Mouse (Mus musculus) limb, embryonic 10.5 days (tissue): ENCODE results near the gene Rem1. TPM values are rescaled to one million over a fixed set of nuclear protein-coding genes. Genes with fewer than 3 reads are reported as not detected.

Experiments
- DNase-seq: peaks from one replicate; pipeline ENCODE4 v3.0.0-alpha.2; 2017; ENCODE audit warnings: low spot score
- H3K27ac ChIP-seq: fragments of 300-500 bp; sonication (generic); 2 replicates; pipeline ENCODE4 v1.5.1; 2016; ENCODE audit warnings: mild to moderate bottlenecking
- H3K27me3 ChIP-seq: fragments of 300-500 bp; sonication (generic); 2 replicates; pipeline ENCODE4 v1.6.1; 2016; ENCODE audit warnings: low read depth, mild to moderate bottlenecking; ENCODE audit not compliant: poor library complexity, severe bottlenecking
- H3K36me3 ChIP-seq: fragments of 300-500 bp; sonication (generic); 2 replicates; pipeline ENCODE4 v1.6.1; 2016; ENCODE audit warnings: mild to moderate bottlenecking, moderate library complexity
- H3K4me1 ChIP-seq: fragments of 300-500 bp; sonication (generic); 2 replicates; pipeline ENCODE4 v1.6.1; 2016
- H3K4me3 ChIP-seq: fragments of 300-500 bp; sonication (generic); 2 replicates; pipeline ENCODE4 v1.5.1; 2016; ENCODE audit warnings: mild to moderate bottlenecking, moderate library complexity
- H3K9me3 ChIP-seq: fragments of 300-500 bp; sonication (generic); replicated peaks from 2 replicates; pipeline ENCODE4 v1.6.1; 2016; ENCODE audit warnings: mild to moderate bottlenecking
- WGBS: fragments of 180-500 bp; shearing (Covaris S2); methylation state at CpG from one replicate; pipeline ENCODE4 v1.1.7; 2016; 5-methylcytosine and 5-hydroxymethylcytosine counted together
- polyA plus RNA-seq: library from polyadenylated mRNA; unstranded; fragments of >200 nt; fragmentation: Nextera tagmentation; extraction: Ambion mirVana; gene quantifications from 2 replicates; pipeline ENCODE4 v1.2.1, GENCODE M21; 2016

The Rem1 gene
- polyA plus RNA-seq, 1 experiment from 2014 or later: 0.41 TPM

DNA sequence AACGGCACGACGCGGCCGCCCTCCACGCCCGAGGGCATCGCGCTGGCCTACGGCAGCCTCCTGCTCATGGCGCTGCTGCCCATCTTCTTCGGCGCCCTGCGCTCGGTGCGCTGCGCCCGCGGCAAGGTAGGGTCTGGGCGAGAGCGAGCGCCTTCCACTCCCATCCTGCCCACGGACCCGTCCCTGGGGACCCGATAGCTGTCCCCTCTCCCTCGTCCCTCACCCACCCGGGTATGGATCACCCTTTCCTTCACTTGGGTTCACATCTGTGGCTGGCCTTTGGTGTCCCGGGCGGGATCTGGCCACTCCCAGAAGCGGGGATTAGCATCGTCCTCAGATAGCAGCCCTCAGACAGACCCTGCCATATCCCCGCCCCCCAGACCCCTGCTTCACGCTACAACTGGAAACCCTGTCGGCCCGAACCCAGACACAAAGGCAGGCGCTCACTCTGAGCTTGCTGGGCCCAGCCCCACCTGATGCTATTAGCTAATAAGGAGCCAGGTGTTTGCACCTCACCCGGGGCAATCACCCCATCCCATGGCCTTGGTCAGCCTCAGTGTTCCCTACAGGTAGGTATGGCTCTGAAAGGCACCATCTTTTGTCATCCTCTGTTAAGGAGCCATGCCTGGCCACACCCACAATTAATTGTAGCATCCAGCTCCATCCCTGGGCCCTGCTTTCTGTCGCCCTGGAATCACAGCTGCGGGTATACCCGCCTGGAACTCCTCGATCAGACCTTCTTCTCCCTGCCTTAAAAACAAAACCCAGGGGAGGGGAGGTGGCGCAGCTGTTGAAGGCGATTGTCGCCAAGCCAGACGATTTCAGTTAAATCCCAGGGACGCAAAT lies 43.1 kb downstream of the Rem1 start:
- peaks cover 31% of the 10 kb centered on the region for H3K4me1 ChIP-seq
- no peaks in the 10 kb centered on the region for H3K27me3 ChIP-seq
- WGBS: 1% methylated on average over 46 of the region's 46 CpGs
- peak overlapping the region; percentile 98 for H3K27ac ChIP-seq
- H3K4me3 ChIP-seq: peak overlapping the region; percentile 98
- peak; percentile 82 for DNase-seq
- H3K36me3 ChIP-seq: peaks cover 39% of the 10 kb centered on the region
- H3K9me3 ChIP-seq: no peaks in the 10 kb centered on the region

DNA sequence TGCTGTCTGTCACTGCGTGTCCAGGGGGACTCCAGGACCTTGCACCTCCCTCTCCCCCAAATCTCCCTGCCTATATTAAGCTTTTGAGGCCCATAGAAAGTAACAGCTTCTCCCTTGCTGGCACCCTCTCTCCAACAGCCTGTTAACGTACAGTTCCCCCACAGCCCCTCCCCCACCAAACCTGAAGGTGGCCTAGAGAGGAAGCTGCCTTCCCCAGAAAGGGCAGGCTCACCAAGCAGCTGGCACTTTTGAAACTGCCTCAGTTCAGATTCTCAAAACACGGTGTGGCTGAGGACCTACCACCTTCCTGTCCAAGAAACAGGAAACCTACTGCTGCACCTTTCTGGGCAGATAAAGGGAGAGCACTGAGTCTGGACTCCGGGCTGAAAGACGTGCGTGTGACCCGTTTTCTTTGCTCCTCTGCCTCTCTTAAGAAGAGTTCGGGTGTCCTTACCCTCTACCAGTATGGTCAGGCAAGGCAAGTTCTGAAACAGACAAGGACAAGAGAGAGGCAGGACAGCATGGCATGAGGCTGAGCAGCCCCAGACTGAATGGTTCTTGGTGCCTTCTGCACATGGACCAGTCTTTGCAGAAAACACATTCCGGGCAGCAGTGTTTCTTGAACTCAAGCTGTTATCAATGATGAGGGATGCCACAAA lies 44.4 kb downstream of the Rem1 start:
- Histone ChIP-seq H3K27me3 (no peaks in the 10 kb centered on the region), H3K4me1 (peaks cover 41% of the 10 kb centered on the region), H3K36me3 (peaks cover 51% of the 10 kb centered on the region), H3K27ac (peak overlapping the region; percentile 98), H3K9me3 (no peaks in the 10 kb centered on the region), H3K4me3 (peak overlapping the region; percentile 98)
- WGBS: 70% methylated on average over 9 of the region's 9 CpGs
- DNase-seq: peak; percentile 38

DNA sequence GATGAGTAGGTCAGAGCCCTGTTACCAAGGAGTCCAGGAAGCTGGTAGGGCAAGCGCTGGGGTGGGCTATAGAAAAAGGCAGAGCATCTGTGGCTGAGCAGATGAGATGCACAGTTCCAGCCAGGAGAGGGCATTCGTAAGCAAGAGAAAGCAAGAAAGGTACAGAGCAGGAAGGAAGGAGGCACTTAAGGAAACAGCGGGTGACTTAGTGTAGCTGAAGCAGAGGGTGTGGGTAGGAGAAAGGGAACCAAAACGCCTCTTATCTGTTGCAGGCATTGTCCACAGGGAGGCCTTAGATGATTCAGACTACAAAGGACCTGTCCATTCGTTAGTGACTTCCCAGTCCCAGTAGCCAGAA lies 44.9 kb downstream of the Rem1 start:
- peaks cover 56% of the 10 kb centered on the region for H3K36me3 ChIP-seq
- peaks cover 41% of the 10 kb centered on the region for H3K4me1 ChIP-seq
- peak; percentile 60 for DNase-seq
- H3K9me3 ChIP-seq: no peaks in the 10 kb centered on the region
- no peaks in the 10 kb centered on the region for H3K27me3 ChIP-seq
- WGBS: 56% methylated on average over 5 of the region's 5 CpGs
- H3K27ac ChIP-seq: peak overlapping the region; percentile 98
- peak overlapping the region; percentile 98 for H3K4me3 ChIP-seq

DNA sequence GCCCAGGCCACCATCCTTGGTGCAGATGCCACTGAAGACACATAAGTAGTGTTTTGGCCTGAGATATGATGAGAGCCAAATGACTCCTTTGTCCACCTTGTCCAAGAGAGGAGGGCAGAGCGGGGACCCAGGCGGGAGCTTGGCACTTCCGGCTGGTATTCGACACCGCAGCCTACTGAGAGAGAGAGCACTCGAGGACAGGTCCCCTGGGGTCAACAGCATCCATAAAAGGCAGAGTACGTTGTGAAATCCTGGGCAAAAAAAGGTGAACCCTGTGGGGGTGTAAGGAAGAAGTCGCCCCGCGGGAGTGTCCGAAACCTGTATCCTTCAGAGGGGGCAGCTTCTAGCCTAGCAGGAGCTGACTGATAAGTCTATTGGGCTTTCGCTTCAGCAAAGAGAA lies 45.4 kb downstream of the Rem1 start:
- Histone ChIP-seq H3K4me3 (peak overlapping the region; percentile 98), H3K9me3 (no peaks in the 10 kb centered on the region), H3K27ac (peak overlapping the region; percentile 98), H3K27me3 (no peaks in the 10 kb centered on the region), H3K36me3 (peaks cover 62% of the 10 kb centered on the region), H3K4me1 (peaks cover 41% of the 10 kb centered on the region)
- no peak for DNase-seq
- WGBS: 84% methylated on average over 12 of the region's 12 CpGs

DNA sequence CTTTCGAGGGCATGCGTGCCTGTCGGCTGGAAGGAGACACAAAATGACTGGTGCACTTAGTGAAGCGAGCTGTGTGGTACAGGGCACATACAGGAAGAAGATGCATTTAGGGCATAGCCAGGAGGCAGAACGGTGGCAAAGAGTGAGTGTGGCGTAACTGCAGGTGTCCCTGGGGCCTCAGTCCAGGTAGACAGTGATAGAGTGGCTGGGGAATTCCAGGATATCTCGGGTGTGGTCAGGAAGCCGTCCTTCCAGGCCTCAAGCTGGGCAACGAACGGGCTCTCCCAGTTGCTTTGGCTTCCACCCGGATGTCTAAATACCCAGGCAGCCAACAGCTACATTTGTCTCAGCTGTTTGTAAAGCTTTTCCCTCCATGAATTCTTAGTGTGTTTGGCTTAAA lies 47.4 kb downstream of the Rem1 start:
- 88% methylated on average over 11 of the region's 11 CpGs for WGBS
- Histone ChIP-seq H3K9me3 (no peaks in the 10 kb centered on the region), H3K27me3 (no peaks in the 10 kb centered on the region), H3K4me3 (no peak overlapping the region), H3K4me1 (peaks cover 39% of the 10 kb centered on the region), H3K27ac (no peak overlapping the region), H3K36me3 (peaks cover 81% of the 10 kb centered on the region)
- no peak for DNase-seq

DNA sequence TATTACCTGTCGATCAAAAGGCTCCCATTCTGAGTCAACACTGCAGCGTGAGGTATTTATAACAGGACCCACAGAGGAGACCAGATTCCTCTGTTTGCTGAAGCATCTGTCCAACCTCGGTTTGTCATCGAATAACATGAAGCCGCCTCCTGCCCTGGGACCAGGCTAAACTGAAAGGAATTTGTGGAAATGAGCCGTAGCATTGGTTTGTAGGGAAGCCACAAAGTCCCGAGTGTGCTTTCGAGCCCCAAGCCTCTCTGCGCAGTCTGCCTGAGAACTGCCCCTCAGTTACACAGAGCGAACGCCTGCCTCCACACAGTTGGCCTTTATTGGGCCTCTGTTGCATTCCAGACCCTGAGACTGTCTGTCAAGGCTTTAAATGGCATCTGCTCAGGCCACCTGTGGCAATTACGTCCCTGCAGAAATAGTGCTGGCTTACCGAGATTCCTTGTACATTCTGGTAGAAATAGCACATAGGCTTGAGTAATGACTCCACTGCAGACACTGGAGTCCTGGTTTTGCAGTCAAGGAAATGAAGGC lies 48.6 kb downstream of the Rem1 start:
- H3K27ac ChIP-seq: no peak overlapping the region
- WGBS: 86% methylated on average over 13 of the region's 13 CpGs

DNA sequence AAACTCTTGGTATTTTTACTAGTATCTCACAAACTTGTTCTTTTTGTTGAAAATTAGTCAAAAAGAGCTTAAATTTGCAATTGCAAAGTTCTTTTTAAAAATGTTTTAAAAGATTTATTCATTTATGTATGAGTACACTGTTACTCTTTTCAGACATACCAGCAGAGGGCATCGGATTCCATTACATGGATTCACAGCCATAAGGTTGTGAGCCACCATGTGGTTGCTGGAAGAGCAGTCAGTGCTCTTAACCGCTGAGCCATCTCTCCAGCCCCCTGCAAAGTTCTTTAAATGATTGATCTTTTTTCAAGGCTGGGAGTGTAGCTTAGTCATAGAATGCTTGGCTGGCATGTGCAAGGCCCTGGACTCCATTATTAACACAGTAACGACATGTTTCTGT lies 51.6 kb downstream of the Rem1 start:
- no peak for DNase-seq
- WGBS: 73% methylated on average over 3 of the region's 3 CpGs

More for the DNA sequence above, 48.6 kb downstream of the Rem1 start:
- no peaks in the 10 kb centered on the region for H3K9me3 ChIP-seq
- no peak overlapping the region for H3K4me3 ChIP-seq
- H3K36me3 ChIP-seq: peaks cover 93% of the 10 kb centered on the region
- no peaks in the 10 kb centered on the region for H3K27me3 ChIP-seq
- H3K4me1 ChIP-seq: peaks cover 35% of the 10 kb centered on the region
- DNase-seq: no peak

DNA sequence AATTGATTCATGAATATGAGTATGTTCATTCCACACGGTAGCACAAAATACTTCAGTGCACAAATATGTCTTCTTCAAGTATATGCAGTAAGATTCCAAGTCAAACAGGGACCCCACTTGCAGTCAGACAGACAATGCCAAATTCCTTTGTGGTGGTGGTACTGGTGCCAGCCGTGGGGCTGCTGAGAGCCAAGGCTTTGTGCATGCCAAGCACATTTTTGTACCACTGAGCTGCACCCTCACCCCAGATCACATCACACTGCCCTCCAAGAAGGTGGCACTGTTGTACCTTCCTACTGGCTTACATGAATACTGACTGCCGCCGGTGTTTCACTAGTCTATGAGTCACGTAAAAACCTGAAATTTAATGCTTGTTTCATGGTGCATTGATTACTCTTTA lies 52.2 kb downstream of the Rem1 start:
- no peak for DNase-seq
- H3K9me3 ChIP-seq: no peaks in the 10 kb centered on the region
- WGBS: 95% methylated on average over 5 of the region's 5 CpGs
- no peak overlapping the region for H3K27ac ChIP-seq
- H3K4me1 ChIP-seq: peaks cover 12% of the 10 kb centered on the region; the same call in 1 of the 2 replicates
- H3K36me3 ChIP-seq: peaks cover 99% of the 10 kb centered on the region
- H3K4me3 ChIP-seq: no peak overlapping the region
- no peaks in the 10 kb centered on the region for H3K27me3 ChIP-seq

More for the DNA sequence above, 51.6 kb downstream of the Rem1 start:
- Histone ChIP-seq H3K4me3 (no peak overlapping the region), H3K27me3 (no peaks in the 10 kb centered on the region), H3K36me3 (peaks cover 97% of the 10 kb centered on the region), H3K27ac (no peak overlapping the region), H3K4me1 (peaks cover 12% of the 10 kb centered on the region; the same call in 1 of the 2 replicates), H3K9me3 (no peaks in the 10 kb centered on the region)

DNA sequence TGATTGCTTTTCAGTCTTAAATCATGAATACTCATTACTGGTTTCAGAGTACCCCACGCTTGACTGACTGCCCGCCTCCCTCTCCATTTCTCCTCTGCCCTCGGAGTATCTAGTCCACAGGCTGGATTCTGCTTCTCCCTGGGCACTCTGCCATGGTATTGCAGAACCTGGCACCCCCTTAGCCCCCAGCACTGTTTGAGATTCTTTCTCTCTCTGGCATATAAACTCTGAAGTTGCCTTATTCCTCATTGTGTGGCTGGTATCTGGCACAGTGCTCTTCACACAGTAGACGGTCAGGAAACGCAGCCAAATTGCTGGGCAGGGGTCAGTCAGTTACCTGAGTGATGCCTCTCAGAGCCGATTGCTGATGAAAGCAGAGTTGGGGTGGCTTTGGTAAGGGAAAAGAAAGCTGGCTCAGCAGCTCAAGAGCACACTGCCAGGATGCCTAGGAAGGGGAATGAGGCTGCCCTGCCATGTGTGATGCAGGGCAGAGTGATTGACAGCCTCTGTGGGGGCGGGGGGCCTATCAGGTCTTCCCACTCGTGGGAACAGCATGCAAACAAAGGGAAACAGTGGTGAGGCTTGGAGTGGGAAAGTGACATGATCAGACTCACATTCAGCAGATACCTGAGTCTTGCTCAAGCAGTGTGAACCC lies 53.1 kb downstream of the Rem1 start:
- DNase-seq: no peak
- H3K36me3 ChIP-seq: peaks cover 99% of the 10 kb centered on the region
- peaks cover 10% of the 10 kb centered on the region; the same call in 1 of the 2 replicates for H3K4me1 ChIP-seq
- H3K9me3 ChIP-seq: no peaks in the 10 kb centered on the region
- no peak overlapping the region for H3K4me3 ChIP-seq
- no peak overlapping the region for H3K27ac ChIP-seq
- 92% methylated on average over 8 of the region's 8 CpGs for WGBS
- no peaks in the 10 kb centered on the region for H3K27me3 ChIP-seq

DNA sequence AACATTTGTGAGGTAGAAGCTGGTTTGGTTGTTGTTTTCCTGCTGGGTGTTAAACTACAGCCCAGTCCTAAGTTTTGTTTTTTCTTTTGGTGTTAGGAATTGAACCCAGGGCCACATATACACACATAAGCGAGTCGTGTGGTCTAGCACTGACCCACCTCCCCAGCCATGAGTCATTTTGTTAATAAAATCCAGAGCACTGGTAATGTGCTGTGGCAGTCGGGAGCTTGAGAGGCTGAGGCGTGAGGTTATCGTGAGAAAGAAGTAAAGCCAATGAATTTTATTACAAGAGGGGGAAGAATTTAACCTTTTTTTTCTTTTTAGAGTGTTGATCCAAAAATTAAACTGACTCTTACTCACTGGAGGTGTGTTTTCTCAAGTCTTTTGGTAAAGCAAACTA lies 56.3 kb downstream of the Rem1 start:
- 0 out of 2 replicates have a peak, but pooled peaks cover 4% of the 10 kb centered on the region for H3K4me1 ChIP-seq
- 90% methylated on average over 5 of the region's 5 CpGs for WGBS
- no peak overlapping the region for H3K27ac ChIP-seq
- H3K27me3 ChIP-seq: no peaks in the 10 kb centered on the region
- no peak for DNase-seq
- H3K4me3 ChIP-seq: no peak overlapping the region
- H3K9me3 ChIP-seq: no peaks in the 10 kb centered on the region
- peaks cover 99% of the 10 kb centered on the region for H3K36me3 ChIP-seq
